Mouse (Mus musculus) left cerebral cortex, adult 18-20 months (tissue): ENCODE results near the gene Olfr205. TPM values are rescaled to one million over a fixed set of nuclear protein-coding genes. Genes with fewer than 3 reads are reported as not detected.
"Not testable (repeated sequence)": the region's sequence is repeated elsewhere in the genome, so short reads cannot be mapped to it uniquely, and the experiment has no call there.

ENCODE experiments used
- DNase-seq, 2 experiments: peaks; one replicate each; pipeline ENCODE4 v3.0.0; 2021 to 2022; ENCODE audit warnings: low spot score in 2 of 2, mixed read lengths in 1 of 2
- long read RNA-seq, 2 experiments: library from polyadenylated mRNA; stranded (forward); transcript quantifications; one replicate each; pipeline ENCODE4 v2.0.0; 2021
- total RNA-seq, 2 experiments: library from RNA; stranded (reverse); gene quantifications; 2 replicates each; pipeline ENCODE4 v1.2.3; 2021

The Olfr205 gene
- not detected for total RNA-seq
- long read RNA-seq, experiment 1: 0 reads
- long read RNA-seq, experiment 2: 0 reads

DNA sequence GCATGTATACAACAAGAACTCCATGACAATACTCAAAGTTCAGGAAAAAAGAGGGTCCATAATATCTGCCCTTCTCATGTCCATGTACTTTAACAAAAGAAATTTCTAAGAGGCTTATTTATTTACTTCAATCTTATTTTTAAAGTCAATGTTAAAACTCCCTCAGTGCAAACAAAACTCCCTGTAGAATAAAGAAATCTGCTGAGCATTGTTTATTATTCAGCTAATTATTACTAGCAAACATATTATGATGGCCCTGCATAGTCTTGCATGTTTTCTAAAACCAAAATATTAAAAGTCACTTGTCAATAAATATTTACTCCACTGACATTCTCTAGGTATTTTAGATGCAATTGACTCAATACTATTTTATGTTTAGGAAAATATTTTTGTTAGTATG lies at the start of gene Olfr205:
TSS of gene Olfr205 (minus strand) at position 101 of the 400 bp plus-strand sequence.
- no peak for DNase-seq

DNA sequence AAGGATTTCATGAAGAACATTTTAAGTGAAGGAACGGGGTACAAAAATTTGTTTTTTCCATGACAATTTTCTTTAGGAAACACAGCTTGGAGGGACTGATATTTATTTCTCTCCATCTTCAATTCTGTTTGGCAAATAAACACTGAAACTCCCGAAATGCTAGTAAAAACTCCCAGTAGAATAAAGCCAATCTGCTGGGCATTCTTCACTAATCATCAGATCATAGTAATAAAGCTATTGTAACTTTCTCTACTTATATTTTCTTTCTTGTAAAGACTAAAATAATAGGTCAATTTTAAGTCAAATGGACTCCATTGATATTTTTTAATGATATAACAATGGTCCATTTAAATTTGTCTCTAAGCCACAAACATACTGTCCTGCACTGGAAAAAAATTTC lies 33.0 kb upstream of the Olfr205 start, which contains the start of gene Olfr209:
TSS of gene Olfr209 (minus strand) at position 101 of the 400 bp plus-strand sequence.
- no peak for DNase-seq

DNA sequence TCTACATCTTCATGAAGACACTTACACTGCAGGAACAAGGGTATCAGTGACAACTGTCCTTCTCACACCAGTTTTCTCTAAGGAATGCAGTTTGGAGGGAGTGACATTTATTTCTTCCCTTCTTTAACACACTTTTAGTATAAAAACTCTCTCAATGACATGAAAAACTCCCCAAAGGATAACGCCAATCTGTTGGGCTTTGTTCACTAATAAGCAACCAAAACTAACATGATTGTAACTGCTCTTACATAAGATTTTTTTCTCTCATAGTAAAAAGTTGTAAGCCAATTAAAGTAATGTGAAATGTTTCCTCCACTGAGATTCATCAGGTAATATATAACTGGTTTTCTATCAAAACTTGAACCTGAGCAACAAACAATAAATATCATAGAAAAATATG lies 18.2 kb upstream of the Olfr205 start, which contains the start of gene Olfr206:
TSS of gene Olfr206 (minus strand) at position 101 of the 400 bp plus-strand sequence.
- no peak for DNase-seq

DNA sequence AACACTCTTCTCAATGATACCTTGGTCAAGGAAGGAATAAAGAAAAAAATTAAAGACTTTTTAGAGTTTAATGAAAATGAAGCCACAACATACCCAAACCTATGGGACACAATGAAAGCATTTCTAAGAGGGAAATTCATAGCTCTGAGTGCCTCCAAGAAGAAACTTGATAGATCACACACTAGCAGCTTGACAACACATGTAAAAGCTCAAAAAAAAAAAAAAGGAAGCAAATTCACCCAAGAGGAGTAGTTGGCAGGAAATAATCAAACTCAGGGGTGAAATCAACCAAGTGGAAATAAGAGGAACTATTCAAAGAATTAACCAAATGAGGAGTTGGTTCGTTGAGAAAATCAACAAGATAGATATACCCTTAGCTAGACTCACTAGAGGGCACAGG lies 7.7 kb downstream of the Olfr205 start:
- not testable (repeated sequence) for DNase-seq

DNA sequence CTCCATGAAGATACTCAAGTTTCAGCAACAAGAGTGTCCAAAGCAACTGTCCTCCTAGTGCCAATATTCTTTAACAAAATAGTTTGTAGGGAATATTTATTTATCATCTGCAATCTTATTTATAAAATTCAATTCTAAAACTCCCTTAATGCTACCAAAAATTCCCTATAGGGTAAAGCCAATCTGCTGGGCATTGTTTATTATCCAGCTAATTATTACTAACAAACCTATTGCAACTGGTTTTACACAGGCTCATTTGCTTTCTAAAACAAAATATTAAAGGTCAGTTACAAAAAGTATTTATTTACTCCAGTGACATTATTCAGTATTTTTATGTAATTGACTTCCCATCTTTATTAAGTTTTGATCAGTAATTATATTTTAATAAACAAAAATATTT lies 12.8 kb downstream of the Olfr205 start, which contains the start of gene Olfr204:
TSS of gene Olfr204 (minus strand) at position 101 of the 400 bp plus-strand sequence.
- DNase-seq: no peak

DNA sequence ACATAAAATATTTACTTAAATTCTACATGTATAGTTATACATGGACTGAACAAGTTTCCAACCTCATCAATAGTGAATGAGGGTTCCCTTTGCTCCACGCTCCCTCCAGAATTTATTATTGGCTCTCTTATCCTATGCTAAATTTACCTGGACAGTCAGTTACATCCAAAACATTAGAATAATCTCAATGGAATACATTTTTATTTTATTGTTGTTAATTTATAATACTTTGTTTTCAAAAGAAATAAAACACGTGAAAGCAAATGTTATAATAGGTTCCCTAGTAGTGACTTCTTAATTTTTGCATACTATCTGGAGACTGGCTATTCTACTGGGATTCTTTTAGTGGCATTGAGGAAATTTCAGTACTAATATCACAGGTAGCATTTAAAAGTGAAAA lies 32.4 kb downstream of the Olfr205 start, which contains the start of gene Olfr203:
TSS of gene Olfr203 (plus strand) at position 301 of the 400 bp plus-strand sequence.
- no peak for DNase-seq

DNA sequence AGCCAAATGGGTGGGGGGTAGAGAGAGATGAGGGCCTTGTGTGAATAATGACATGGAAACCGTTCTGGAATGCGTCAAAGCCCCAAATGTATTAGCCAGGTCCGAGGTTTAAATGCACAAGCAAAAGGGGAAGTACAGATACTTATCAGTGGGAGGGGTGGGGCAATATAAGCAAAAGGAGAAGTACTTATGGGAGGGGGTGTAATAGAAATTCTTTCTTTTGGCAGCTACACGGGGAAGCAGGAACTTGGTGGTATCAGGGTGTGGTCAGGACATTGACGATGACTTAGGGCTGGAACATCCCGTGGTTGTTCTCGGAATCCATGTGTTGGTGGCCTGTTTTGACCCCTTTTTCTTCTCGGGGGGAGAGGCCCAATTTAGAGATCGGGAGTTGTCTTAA lies 43.4 kb downstream of the Olfr205 start:
- not testable (repeated sequence) for DNase-seq

DNA sequence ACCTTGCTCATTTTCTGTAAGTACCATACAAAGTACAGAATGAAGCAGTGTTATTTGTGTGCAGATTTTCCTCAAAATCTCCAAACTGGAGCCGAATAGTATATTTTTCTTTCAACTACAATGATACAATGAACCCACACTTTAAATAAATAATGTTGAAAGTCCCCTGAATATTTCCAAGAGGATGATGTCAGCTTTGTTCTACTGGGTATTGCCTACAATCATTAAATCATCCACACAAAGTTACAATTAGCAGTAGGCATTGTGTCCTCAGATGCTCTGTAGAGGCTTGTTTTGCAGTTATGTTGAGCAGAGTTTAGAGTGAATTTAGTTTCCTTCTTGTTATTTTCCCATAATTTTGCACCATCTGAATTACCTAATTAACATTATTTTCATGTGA lies 44.2 kb downstream of the Olfr205 start, which contains the start of gene Olfr202:
TSS of gene Olfr202 (minus strand) at position 101 of the 400 bp plus-strand sequence.
- no peak for DNase-seq

DNA sequence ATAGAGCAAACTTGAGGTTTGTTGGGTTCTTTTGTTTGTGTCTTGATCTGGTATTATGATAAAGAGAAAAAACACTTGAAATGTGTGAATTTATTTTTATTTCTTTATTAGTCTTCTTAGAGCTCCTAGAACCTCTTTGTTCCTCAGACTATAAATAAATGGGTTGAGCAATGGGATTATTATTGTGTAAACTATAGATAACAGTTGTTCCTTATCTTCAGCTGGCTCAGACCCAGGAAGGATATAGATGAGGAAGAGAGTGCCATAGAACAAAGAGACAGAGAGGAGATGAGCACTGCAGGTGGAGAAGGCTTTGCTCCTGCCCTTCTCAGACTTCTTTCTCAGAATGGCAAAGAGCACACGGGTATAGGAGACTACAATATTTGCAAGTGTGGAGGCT lies 47.5 kb downstream of the Olfr205 start:
- DNase-seq: no peak

DNA sequence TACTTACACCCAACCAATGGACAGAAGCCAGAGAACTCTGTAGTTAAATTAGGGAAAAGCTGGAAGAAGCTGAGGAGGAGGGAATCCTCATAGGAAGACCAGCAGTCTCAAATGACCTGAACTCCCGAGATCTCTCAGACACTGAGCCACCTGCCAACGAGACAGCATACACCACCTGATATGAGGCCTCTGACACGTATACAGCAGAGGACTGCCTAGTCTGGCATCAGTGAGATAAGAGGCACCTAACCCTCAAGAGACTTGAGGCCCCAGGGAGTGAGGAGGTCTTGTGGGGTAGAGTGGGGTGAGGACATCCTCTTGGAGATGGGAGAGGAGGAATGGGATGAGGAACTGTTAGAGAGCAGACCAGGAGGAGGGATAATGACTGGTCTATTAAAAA lies 50.4 kb downstream of the Olfr205 start:
- DNase-seq: no peak

Other genes starting within 250 kb of the Olfr205 start
- not detected for gene Olfr191, start 241.3 kb downstream of the Olfr205 start, total RNA-seq
- not detected for gene Olfr193, start 219.3 kb downstream of the Olfr205 start, total RNA-seq
- gene Olfr194, start 210.1 kb downstream of the Olfr205 start, total RNA-seq: not detected
- gene Olfr195, start 184.1 kb downstream of the Olfr205 start, total RNA-seq: not detected
- not detected for gene Olfr196, start 160.7 kb downstream of the Olfr205 start, total RNA-seq
- gene Olfr198, start 127.6 kb downstream of the Olfr205 start, total RNA-seq: not detected
- gene Olfr199, start 111.4 kb downstream of the Olfr205 start, total RNA-seq: not detected
- not detected for gene Olfr201, start 58.5 kb downstream of the Olfr205 start, total RNA-seq
- not detected for gene Olfr202, start 44.3 kb downstream of the Olfr205 start, total RNA-seq
- gene Olfr203, start 32.3 kb downstream of the Olfr205 start, total RNA-seq: not detected
- gene Olfr204, start 12.9 kb downstream of the Olfr205 start, total RNA-seq: not detected
- not detected for gene Olfr206, start 18.1 kb upstream of the Olfr205 start, total RNA-seq
- gene Olfr209, start 32.9 kb upstream of the Olfr205 start, total RNA-seq: not detected
- gene Gabrr3, start 76.2 kb upstream of the Olfr205 start, total RNA-seq: under 1 TPM; 0.12 to 0.16 TPM
- 10 to 100 TPM; 11.4 to 12.0 TPM for gene Riox2, start 140.6 kb upstream of the Olfr205 start, total RNA-seq